Mouse (Mus musculus) limb, embryonic 14.5 days (tissue): ENCODE results near the gene Ier5l. TPM values are rescaled to one million over a fixed set of nuclear protein-coding genes. Genes with fewer than 3 reads are reported as not detected.
A peak's percentile ranks its signal among the peaks of the same experiment; 100 is the strongest.

Source experiments
- ATAC-seq: fragments of 200-750 bp; cut with Nextera tagmentation; 2 replicates; pipeline ENCODE4 v1.8.0; 2017; ENCODE audit warnings: low read depth, moderate number of reproducible peaks, moderate TSS enrichment; ENCODE audit not compliant: low FRiP score
- DNase-seq: peaks from one replicate; pipeline ENCODE4 v3.0.0-alpha.2; 2015; ENCODE audit warnings: low spot score
- H3K27ac ChIP-seq: fragments of 300-500 bp; sonication (generic); replicated peaks from 2 replicates; pipeline ENCODE4 v1.5.1; 2014; ENCODE audit warnings: low read depth, mild to moderate bottlenecking, low read length, moderate library complexity, mixed read lengths
- H3K27me3 ChIP-seq: fragments of 300-500 bp; sonication (generic); 2 replicates; pipeline ENCODE4 v1.6.1; 2014; ENCODE audit warnings: low read length, mixed read lengths; ENCODE audit not compliant: control insufficient read depth, insufficient read depth
- H3K36me3 ChIP-seq: fragments of 300-500 bp; sonication (generic); 2 replicates; pipeline ENCODE4 v1.6.1; 2014; ENCODE audit warnings: mild to moderate bottlenecking, low read length, moderate library complexity, mixed read lengths; ENCODE audit not compliant: control insufficient read depth, insufficient read depth
- H3K4me1 ChIP-seq: fragments of 300-500 bp; sonication (generic); 2 replicates; pipeline ENCODE4 v1.6.1; 2014; ENCODE audit warnings: antibody characterized with exemption, low read length, mixed read lengths; ENCODE audit not compliant: control insufficient read depth, insufficient read depth
- H3K4me2 ChIP-seq: fragments of 300-500 bp; sonication (generic); replicated peaks from 2 replicates; pipeline ENCODE4 v1.6.1; 2014; ENCODE audit warnings: low read depth, mild to moderate bottlenecking, low read length, moderate library complexity; ENCODE audit not compliant: severe bottlenecking
- H3K4me3 ChIP-seq: fragments of 300-500 bp; sonication (generic); replicated peaks from 2 replicates; pipeline ENCODE4 v1.5.1; 2014; ENCODE audit warnings: low read length
- H3K9ac ChIP-seq: fragments of 300-500 bp; sonication (generic); 2 replicates; pipeline ENCODE4 v1.6.1; 2014; ENCODE audit warnings: mild to moderate bottlenecking, low read depth, low read length, moderate library complexity; ENCODE audit not compliant: severe bottlenecking
- H3K9me3 ChIP-seq: fragments of 300-500 bp; sonication (generic); 2 replicates; pipeline ENCODE4 v1.6.1; 2016; ENCODE audit warnings: low read length; ENCODE audit not compliant: control insufficient read depth
- POLR2A ChIP-seq: fragments of 200-500 bp; IDR thresholded peaks from 2 replicates; pipeline ENCODE4 v1.8.0; 2012; ENCODE audit warnings: inconsistent platforms, mild to moderate bottlenecking, moderate library complexity, borderline replicate concordance; ENCODE audit not compliant: insufficient read depth, insufficient read length; ENCODE audit errors: extremely low read depth
- WGBS: fragments of 180-500 bp; shearing (Covaris S2); extraction: QIAGEN DNeasy Blood & Tissue Kit; methylation state at CpG from one replicate; pipeline ENCODE4 v1.1.7; 2014; 5-methylcytosine and 5-hydroxymethylcytosine counted together
- polyA plus RNA-seq, 2 experiments: library from polyadenylated mRNA; depleted of rRNA in 1 of 2; stranded (reverse) in 1 of 2; unstranded in 1 of 2; fragments of >200 nt; fragmentation: Nextera tagmentation in 1 of 2; extraction: Ambion mirVana in 1 of 2; gene quantifications; 2 replicates each; pipeline versions ENCODE4 v1.2.1 to v1.2.3; 2012 to 2014

Ier5l gene
- polyA plus RNA-seq, 2 experiments: 3.9 to 31.0 TPM

GRCm38 (mm10) chr2:30440701-30441517 lies 33.1 kb downstream of the Ier5l start:
- Histone ChIP-seq H3K4me3 (peak overlapping the region; percentile 22), H3K4me2 (peak overlapping the region; percentile 44), H3K36me3 (peaks cover 61% of the 10 kb centered on the region), H3K9me3 (no peaks in the 10 kb centered on the region), H3K27ac (peak overlapping the region; percentile 96), H3K4me1 (peaks cover 55% of the 10 kb centered on the region), H3K9ac (peak overlapping the region; percentile 46), H3K27me3 (no peaks in the 10 kb centered on the region)
- DNase-seq: peak; percentile 97
- 12% methylated on average over 12 of the region's 12 CpGs for WGBS
- no peak for TF ChIP-seq POLR2A
- ATAC-seq: peak; percentile 69

- H3K27me3 ChIP-seq: no peaks in the 10 kb centered on the region
- 19% methylated on average over 3 of the region's 3 CpGs for WGBS
- peak overlapping the region; percentile 44; the same call in 1 of the 2 replicates for H3K4me2 ChIP-seq
- H3K9ac ChIP-seq: peak overlapping the region; percentile 46
- H3K4me3 ChIP-seq: no peak overlapping the region
- TF ChIP-seq POLR2A: no peak
- H3K4me1 ChIP-seq: peaks cover 48% of the 10 kb centered on the region
- peaks cover 59% of the 10 kb centered on the region for H3K36me3 ChIP-seq
- ATAC-seq (no peak), DNase-seq (no peak)
- H3K9me3 ChIP-seq: no peaks in the 10 kb centered on the region
- peak overlapping the region; percentile 96 for H3K27ac ChIP-seq
Measured at GRCm38 (mm10) chr2:30440211-30440700, 33.8 kb downstream of the Ier5l start.

- H3K36me3 ChIP-seq: peaks cover 60% of the 10 kb centered on the region
Measured at GRCm38 (mm10) chr2:30439631-30440030, 34.4 kb downstream of the Ier5l start.

GRCm38 (mm10) chr2:30437791-30438190 lies 36.2 kb downstream of the Ier5l start:
- TF ChIP-seq POLR2A: no peak
- no peak overlapping the region for H3K4me3 ChIP-seq
- H3K4me2 ChIP-seq: no peak overlapping the region
- no peaks in the 10 kb centered on the region for H3K27me3 ChIP-seq
- H3K27ac ChIP-seq: no peak overlapping the region
- H3K36me3 ChIP-seq: peaks cover 61% of the 10 kb centered on the region
- ATAC-seq (no peak), DNase-seq (no peak)
- H3K4me1 ChIP-seq: peaks cover 31% of the 10 kb centered on the region
- no peaks in the 10 kb centered on the region for H3K9me3 ChIP-seq
- no peak overlapping the region for H3K9ac ChIP-seq
- WGBS: 88% methylated on average over 4 of the region's 4 CpGs

More at GRCm38 (mm10) chr2:30439631-30440030, 34.4 kb downstream of the Ier5l start:
- Histone ChIP-seq H3K27me3 (no peaks in the 10 kb centered on the region), H3K27ac (peak overlapping the region; percentile 96), H3K4me3 (no peak overlapping the region), H3K4me1 (peaks cover 45% of the 10 kb centered on the region), H3K9ac (no peak overlapping the region), H3K9me3 (no peaks in the 10 kb centered on the region), H3K4me2 (no peak overlapping the region)
- no peak for TF ChIP-seq POLR2A
- 89% methylated on average over 6 of the region's 6 CpGs for WGBS
- ATAC-seq: no peak
- DNase-seq: no peak

- no peak for ATAC-seq
- TF ChIP-seq POLR2A: no peak
- DNase-seq: no peak
- Histone ChIP-seq H3K4me3 (no peak overlapping the region), H3K4me2 (no peak overlapping the region), H3K9me3 (no peaks in the 10 kb centered on the region), H3K27ac (no peak overlapping the region), H3K36me3 (peaks cover 68% of the 10 kb centered on the region), H3K27me3 (no peaks in the 10 kb centered on the region), H3K9ac (no peak overlapping the region), H3K4me1 (peaks cover 22% of the 10 kb centered on the region)
- WGBS: 77% methylated on average over 4 of the region's 4 CpGs
Measured at GRCm38 (mm10) chr2:30436809-30437208, 37.2 kb downstream of the Ier5l start.
